Mouse (Mus musculus) CH12F3 (cell line): Measurements from ENCODE around the gene Olfr1325.
"Not testable (repeated sequence)": the region's sequence is repeated elsewhere in the genome, so short reads cannot be mapped to it uniquely, and the experiment has no call there.

Experiments
- in situ Hi-C: fragments of 300-500 bp; cut with MboI; formaldehyde crosslinking; loops from 2 replicates; pipeline ENCODE4 v1.14.3; 2020; ENCODE audit warnings: low sequenced_read_pairs

The Olfr1325 gene

DNA sequence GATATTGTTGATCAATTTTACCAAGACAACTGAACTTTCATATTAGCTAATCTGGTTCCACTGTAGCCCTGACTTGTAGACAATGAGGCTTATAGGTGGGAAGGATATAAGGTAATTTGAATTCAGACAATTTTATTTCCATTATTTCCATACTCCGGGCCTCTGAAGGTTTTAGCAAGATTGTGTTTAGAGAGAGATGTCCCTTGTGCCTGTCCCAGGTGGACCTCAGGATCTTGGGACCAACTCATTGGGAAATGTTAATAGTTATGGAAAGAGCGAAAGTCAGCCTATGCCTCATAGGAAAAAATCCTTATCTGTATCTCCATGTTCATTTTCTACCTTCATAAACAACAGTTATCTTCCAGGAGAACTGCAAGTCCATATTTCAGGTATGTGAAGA, at the start of gene Olfr1325:
Gene Olfr1325, plus strand, starts transcription at position 301 of the 400 bp plus-strand sequence.
- in situ Hi-C loops, result no loop called here

DNA sequence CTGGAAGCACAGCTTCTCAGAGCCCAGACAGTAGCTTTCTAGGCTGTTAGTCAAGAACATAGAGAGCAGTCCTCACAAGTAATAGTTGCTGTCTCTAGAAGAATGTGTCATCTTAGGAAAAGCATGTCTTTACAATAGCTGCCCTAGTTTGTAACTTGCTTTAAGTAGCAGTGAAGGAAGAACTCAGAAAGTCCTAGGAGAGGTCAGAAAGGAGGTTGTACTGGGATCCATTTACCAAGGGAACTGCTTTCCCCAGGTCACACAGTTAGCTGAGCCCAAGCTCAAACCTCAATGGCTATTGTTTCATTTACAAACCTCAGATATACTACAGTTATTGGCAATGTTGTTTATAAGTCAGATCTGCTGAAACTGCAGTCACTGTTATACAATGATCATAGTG, 17.7 kb upstream of the Olfr1325 start, which contains the start of gene Olfr1326-ps1:
Gene Olfr1326-ps1, minus strand, starts transcription at position 101 of the 400 bp plus-strand sequence.
- in situ Hi-C loops, result no loop called here

DNA sequence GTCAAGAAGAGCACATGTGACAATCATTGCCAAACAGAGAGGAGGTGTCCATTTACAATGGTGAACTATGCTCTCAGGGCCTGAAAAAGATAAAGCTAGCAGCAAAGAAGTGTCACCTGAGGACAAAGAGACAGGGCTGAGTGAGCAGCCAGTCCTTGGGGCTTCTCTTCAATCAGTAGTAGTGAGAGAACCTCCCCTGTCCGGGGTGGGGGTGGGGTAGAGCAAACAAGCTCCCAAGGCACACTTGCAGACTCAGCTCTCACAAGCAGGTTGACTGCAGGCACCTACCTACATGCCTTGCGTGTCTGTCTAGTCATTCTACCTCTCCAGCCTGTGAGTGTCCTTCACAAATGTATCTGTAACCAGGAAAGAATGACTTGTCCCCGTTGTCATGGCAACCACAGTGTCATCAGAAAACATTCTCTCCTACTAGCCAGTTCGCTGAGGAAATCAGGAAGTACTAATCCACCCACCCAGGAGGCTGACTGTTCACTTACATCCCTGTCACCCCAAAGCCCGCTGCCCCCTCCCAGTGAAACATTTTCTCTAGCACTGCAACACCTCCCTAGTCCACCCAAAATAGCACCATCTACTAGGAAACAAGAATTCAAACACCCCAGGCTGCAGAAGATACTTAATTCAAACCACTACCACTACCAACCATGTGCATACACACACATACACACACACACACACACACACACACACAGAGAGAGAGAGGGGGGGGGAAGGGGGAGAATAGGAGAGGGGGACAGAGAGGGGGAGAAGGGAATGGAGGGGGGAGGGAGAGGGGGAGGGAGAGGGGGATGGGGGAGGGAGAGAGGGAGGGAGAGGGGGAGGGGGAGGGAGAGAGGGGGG, 53.2 kb downstream of the Olfr1325 start, which contains the start of gene Gm5640:
Gene Gm5640, minus strand, starts transcription at position 170 of the 858 bp plus-strand sequence.
- in situ Hi-C loops, result not testable (repeated sequence)

DNA sequence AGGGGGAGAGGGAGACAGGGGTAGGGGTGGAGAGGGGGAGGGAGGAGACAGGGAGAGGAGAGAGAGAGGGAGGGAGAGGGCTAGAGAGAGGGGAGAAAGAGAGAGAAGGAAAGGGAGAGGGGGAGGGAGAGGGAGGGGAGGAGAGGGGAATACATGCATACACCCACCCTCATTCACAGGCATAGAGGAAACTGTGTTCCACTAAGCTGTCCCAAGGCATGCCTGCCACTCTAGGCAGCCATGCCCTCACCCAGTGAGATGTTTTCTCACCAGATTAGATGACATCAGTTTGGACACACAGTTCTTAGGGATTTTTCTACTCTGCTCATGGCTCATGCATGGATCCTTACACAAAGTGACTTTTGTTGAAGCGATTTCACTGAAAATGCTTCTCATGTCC, 53.9 kb downstream of the Olfr1325 start:
- in situ Hi-C loops, result not testable (repeated sequence)
